Mouse (Mus musculus) erythroblast, adult 5-6 weeks (primary cell): ENCODE data around the gene Ctse. TPM values are rescaled to one million over a fixed set of nuclear protein-coding genes. Genes with fewer than 3 reads are reported as not detected.
"Not testable (repeated sequence)": the region's sequence is repeated elsewhere in the genome, so short reads cannot be mapped to it uniquely, and the experiment has no call there.

Experiments used
- ATAC-seq: replicated peaks from 2 replicates; pipeline ENCODE4 v1.8.0; 2016; ENCODE audit warnings: moderate number of reproducible peaks, mild to moderate bottlenecking, moderate TSS enrichment, inconsistent platforms; ENCODE audit not compliant: poor library complexity, low FRiP score, severe bottlenecking
- total RNA-seq, 2 experiments: library from RNA; stranded (forward) in 1 of 2; stranded (reverse) in 1 of 2; fragments of 150-400 nt in 1 of 2; fragments of 200-764, 138-1000 nt in 1 of 2; gene quantifications; 2 replicates each; pipeline versions ENCODE4 v1.2.3 to v1.2.4; 2015 to 2017; ENCODE audit warnings: low replicate concordance in 2 of 2

Ctse gene
- total RNA-seq (2015; ENCODE audit: low replicate concordance) (1,800 and 1,836 TPM in 2 replicates), total RNA-seq (2017; ENCODE audit: low replicate concordance) (1,272 and 1,472 TPM in 2 replicates)

GRCm38 (mm10) chr1:131637791-131638540 is at the start of gene Ctse:
Gene Ctse (plus strand): TSS chr1:131638306.
- peak; percentile 97 for ATAC-seq

GRCm38 (mm10) chr1:131598905-131599304 is 39.2 kb upstream of the Ctse start, which contains the start of gene Avpr1b:
Gene Avpr1b (plus strand): TSS chr1:131599239.
- no peak for ATAC-seq

DNA sequence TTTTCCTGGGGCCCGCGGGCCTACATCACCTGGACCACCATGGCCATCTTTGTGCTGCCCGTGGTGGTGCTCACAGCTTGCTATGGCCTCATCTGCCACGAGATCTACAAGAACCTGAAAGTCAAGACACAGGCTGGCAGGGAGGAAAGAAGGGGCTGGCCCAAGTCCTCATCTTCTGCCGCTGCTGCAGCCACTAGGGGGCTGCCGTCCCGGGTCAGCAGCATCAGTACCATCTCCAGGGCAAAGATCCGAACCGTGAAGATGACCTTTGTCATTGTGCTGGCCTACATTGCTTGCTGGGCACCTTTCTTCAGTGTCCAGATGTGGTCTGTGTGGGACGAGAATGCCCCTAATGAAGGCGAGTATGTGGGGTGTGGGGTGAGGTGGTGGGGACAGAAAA is 37.8 kb upstream of the Ctse start:
- no peak for ATAC-seq

- ATAC-seq, result no peak
Measured at GRCm38 (mm10) chr1:131606719-131607118, 31.4 kb upstream of the Ctse start.

DNA sequence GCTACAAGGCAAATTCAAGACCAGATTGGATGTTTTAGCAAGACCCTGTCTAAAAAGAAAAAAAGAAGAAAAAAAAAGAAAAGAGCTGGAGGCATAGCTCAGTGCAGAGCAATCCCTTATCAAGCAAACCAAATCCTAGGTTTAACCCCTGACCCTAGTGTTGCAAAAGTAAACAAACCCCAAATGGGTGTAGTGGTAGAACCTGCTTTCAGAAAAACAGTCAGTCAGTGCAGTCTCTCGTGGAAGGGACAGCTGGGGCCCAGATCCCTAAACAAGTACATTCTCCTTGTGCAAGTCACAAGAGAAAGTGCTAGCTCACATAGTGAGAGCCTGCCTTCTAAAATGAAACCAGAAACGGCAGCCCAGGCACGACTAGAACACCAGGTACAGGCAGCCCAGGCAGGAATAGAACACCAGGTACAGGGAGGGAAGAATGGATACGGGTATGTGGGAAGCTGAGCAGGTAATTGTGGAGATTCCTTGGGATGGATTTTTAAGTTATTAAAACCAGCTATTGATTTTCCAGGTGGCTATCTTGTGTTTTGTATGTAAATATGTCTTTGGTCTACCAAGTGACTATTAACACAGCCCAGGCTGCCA is 25.4 kb upstream of the Ctse start:
- no peak for ATAC-seq

DNA sequence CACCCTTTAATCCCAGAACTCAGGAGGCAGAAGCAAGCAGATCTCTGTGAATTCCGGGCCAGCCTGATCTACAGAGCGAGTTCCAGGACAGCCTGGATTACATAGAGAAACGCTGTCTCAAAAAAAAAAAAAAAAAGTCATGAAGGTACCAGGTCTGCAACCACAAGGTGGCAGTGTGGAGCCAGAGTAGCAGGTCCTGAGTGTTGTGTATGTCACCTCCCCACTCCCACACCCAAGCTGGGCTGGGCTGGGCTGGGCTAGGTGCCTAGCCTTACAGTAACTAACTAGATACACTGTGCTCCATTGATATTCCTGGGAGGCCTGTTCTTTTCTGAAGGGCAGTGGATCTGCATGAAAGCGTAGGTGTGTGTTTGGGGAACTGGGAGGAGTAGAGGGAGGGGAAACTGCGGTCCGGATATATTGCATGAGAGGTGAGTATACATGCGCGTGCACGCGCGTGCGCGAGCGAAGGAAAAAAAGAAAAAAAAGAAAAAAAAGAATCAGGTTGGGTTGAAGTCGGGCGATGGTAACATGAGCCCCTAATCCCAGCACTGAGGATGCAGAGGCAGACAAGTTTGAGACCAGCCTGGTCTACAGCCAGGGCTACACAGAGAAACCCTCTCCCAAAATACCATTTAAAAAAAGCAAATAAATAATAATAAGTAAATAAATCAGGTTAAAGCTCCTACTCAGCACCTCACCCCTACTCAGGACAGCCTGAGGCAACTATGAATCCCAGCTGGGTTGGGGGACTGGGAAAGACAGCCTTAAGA is 24.6 kb upstream of the Ctse start:
- ATAC-seq, result peak; percentile 89

GRCm38 (mm10) chr1:131614641-131615040 is 23.5 kb upstream of the Ctse start:
- ATAC-seq, result no peak

- no peak for ATAC-seq
Measured at GRCm38 (mm10) chr1:131616131-131616530, 22.0 kb upstream of the Ctse start.

- ATAC-seq, result peak; percentile 69
Measured at GRCm38 (mm10) chr1:131616546-131617220, 21.4 kb upstream of the Ctse start.

DNA sequence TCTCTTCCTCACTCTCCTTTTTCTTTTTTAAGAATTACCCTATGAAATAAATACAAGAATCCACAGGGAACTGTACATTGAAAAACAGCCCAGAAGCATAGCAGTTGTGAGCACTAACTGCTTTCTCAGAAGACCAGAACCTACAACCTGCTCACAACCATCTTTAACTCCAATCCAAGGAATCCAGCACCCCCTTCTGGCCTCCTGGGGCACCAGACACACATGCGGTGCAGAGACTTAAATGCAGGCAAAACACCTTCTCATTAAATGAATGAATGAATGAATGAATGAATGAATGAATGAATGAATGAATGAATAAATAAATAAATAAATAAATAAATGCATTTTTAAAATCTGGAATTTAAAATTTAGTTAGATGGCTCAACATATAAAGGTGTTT is 19.5 kb upstream of the Ctse start:
- ATAC-seq, result no peak

DNA sequence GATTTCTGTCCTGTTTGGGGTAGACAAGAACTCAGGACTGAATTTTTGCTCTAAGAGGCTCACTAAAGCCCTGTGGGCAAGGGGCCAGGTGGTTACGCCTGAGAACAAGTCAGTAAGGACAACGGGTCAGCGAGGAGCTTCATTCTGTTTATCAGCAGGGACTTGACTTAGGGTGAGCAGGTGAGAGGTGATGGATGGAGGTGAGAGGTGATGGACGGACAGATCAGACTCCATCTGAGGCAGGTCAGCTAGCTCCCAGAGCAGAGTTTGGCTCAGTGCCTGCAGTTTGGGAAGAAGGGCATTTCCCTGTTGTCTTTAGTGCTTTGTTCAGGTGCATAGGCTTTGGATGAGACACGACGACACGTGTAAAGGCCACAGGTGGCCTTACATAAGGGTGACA is 18.8 kb upstream of the Ctse start:
- ATAC-seq, result no peak

- ATAC-seq, result no peak
Measured at GRCm38 (mm10) chr1:131623644-131624043, 14.5 kb upstream of the Ctse start.

DNA sequence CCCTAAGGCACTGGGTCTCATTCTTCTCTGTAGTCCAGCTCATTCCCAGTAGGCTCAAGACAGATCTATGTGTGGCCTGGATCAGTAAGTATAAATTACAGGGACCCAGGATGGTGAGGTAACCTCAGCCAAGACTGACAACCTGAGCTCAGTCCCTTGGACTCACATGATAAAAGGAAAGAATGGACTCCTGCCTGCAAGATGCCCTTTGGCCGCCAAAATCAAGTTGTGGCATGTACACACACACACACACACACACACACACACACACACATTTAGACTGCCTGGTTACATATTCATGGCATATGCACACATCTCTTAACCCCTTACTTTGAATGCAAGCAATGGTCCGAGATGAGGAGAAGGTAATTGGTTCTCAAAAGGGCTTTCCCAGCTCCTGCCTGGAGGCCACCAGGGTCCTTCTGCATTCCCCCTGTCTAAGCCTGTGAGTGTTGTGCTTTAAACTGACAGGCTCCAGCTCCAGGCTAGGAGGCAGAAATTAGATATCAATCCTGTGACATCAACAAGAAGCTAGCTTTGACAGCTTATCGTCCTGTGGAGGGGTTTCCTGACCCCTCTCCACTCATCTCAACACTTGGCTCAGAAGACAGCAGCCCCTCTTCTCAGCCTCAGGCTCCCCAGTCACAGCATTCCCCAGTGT is 13.8 kb upstream of the Ctse start:
- no peak for ATAC-seq

- ATAC-seq, result peak; percentile 71
Measured at GRCm38 (mm10) chr1:131626200-131626599, 11.9 kb upstream of the Ctse start.

- not testable (repeated sequence) for ATAC-seq
Measured at GRCm38 (mm10) chr1:131632216-131632615, 5.9 kb upstream of the Ctse start.

- no peak for ATAC-seq
Measured at GRCm38 (mm10) chr1:131634495-131634894, 3.6 kb upstream of the Ctse start.

- ATAC-seq, result peak; percentile 51
Measured at GRCm38 (mm10) chr1:131638541-131639421, 675 bp downstream of the Ctse start.

DNA sequence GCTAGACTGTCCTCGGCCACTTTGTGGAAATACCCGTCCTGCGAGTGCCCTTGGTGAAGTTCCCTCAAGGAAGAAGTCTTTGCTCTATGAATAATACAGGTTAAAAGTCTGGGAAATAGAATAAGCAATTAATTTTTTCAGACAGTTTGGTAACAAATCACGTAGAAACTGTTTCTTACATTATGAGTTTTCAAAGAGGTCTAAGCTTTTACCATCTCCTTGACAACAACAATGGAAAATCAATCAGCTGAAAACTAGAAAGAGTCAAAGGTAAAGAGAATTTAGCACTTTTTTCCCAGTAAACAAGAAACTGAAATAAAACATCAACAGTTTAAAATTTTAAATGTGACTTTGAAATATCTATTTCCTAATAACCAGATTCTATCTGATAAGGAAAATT is 2.0 kb downstream of the Ctse start:
- no peak for ATAC-seq

- ATAC-seq, result no peak
Measured at GRCm38 (mm10) chr1:131641565-131641964, 3.5 kb downstream of the Ctse start.
